Mouse (Mus musculus): ENCODE measurements around the gene Ostc.

DNA sequence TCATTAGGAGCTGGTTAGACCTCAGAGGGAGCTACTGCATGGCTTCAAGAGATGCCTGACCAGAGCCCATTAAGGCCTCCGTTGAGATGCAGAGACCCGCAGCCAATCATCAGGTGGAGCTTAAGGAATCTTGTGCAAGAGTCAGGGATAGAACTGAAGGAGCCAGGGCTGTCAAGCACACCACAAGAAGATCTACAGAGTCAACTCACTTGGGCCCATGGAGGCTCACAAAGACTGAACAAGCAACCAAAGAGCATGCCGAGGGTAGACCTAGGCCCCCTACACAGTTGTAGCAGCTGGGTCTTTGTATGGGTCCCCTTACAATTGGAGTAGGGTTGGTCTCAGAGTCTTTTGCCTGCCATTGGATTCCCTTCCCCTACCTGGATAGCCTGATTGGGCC lies 46.7 kb downstream of the Ostc start:
- TF ChIP-seq CTCF (IDR thresholded peaks at IDR 0.05) = no peak
- no peak for TF ChIP-seq EP300 (IDR thresholded peaks at IDR 0.05)

Data from lung, postnatal 0 days (tissue).